Mouse (Mus musculus): Measurements from ENCODE around the gene Nrxn1.

DNA sequence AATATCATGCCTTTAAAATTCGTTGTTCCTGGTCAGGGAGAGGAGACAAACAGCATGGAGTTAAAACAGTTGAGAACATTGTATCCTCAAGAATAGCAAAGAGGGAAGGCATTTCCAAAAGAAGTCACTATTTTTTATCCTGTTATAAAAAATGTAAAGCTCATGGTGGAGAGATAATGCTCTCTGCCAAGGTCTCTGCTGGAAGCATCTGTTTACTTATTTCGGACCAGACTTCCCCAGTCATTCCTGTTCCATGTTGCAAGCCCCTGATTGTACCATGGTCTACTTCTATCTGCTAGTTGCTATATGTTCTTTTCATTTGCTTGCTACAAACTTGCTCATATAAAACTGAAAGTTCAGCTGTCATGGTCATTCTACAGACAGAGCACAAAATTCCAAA, 137.7 kb downstream of the Nrxn1 start:
- TF ChIP-seq HCFC1 (IDR thresholded peaks at IDR 0.05; ENCODE audit: borderline replicate concordance, insufficient read depth, low read length) (no peak), MAFK (IDR thresholded peaks at IDR 0.05; ENCODE audit: insufficient read depth, low read depth, low read length) (no peak)

Measured in ES-E14 (cell line).